Mouse (Mus musculus): ENCODE results near the gene Gale. TPM values are rescaled to one million over a fixed set of nuclear protein-coding genes. Genes with fewer than 3 reads are reported as not detected.

Gene Gale
- total RNA-seq, 2 experiments from 2014 or later: 19.6 to 20.9 TPM

DNA sequence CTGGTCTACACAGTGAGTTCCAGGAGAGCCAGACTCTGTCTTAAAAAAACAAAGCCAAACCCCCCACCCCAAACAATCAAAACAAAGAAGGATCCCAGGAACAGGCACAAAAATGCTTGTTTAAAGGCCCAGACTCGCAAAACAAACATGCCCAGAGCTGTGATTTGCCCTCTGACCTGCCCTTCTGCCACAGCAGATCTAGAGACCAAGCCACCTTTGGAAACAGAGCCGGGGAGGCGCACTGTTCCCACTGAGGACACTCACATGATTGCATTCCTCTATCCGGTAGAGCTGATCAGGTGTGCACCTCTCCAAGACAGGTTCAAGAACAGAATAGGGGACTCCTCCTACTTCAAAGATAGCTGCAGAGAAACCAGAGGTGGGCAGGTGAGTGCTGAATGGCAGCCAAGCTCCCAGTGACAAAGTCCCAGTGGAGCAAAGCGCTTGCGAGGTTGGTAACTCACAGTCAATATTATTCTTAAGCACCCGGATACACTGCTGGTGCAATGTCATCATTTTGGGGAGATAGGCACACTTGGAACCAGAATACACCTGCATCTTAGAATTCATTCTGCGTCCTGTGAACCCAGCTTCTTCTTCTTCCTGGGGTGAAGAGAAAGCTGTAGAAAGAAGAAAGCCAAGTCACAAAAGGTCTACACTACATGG is 45.4 kb downstream of the Gale start:
- no peak for DNase-seq (ENCODE audit: low spot score in 2 of 2)

DNA sequence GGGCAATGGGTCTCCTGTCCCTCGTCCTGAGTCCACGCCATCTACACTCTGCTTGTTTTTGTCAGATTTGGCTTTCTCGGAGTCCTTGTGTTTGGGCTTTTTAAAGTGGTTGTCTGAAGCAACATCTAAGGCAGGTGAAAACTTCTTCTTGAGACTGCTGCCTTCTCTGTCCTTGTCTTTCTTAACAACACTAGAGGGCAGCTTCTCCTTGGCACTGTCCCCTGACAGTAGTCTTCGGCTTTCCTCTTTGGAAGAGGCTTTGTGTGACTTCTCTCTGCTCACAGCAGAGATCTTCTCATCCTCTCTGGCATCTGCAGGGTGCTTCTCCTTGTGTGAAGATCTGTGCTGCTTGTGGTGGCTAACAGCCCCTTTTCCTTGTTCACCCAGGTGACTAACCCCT is 47.1 kb downstream of the Gale start:
- no peak for DNase-seq (ENCODE audit: low spot score in 2 of 2)

GRCm38 (mm10) chr4:136016059-136016602 is 52.6 kb downstream of the Gale start:
- no peak for DNase-seq (ENCODE audit: low spot score in 2 of 2)

Other genes with a start within 250 kb of the Gale start
- not detected for gene Il22ra1, start 235.6 kb upstream of the Gale start, total RNA-seq (2021)
- under 1 TPM; 0.27 to 0.38 TPM for gene Myom3, start 204.0 kb upstream of the Gale start, total RNA-seq (2021)
- 10 to 100 TPM; 83.8 to 87.8 TPM for gene Srsf10, start 108.0 kb upstream of the Gale start, total RNA-seq (2021)
- 10 to 100 TPM; 50.5 to 53.0 TPM for gene Pnrc2, start 89.9 kb upstream of the Gale start, total RNA-seq (2021)
- under 1 TPM in 1 of 2 experiments, not detected in 1; 0.08 TPM for gene Cnr2, start 68.3 kb upstream of the Gale start, total RNA-seq (2021)
- 10 to 100 TPM; 44.2 to 47.1 TPM for gene Fuca1, start 43.0 kb upstream of the Gale start, total RNA-seq (2021)
- gene Hmgcl, start 17.3 kb upstream of the Gale start, total RNA-seq (2021): 10 to 100 TPM; 34.6 to 36.9 TPM
- 100 to 1,000 TPM in 1 of 2 experiments, 10 to 100 TPM in 1; 99.7 to 102 TPM for gene Lypla2, start 8.9 kb downstream of the Gale start, total RNA-seq (2021)
- gene Pithd1, start 23.5 kb downstream of the Gale start, total RNA-seq (2021): 10 to 100 TPM; 88.9 to 93.4 TPM
- gene Eloa, start 58.0 kb downstream of the Gale start, total RNA-seq (2021): 10 to 100 TPM; 28.6 to 29.3 TPM
- 100 to 1,000 TPM; 306 to 330 TPM for gene Rpl11, start 89.7 kb downstream of the Gale start, total RNA-seq (2021)
- 10 to 100 TPM; 30.0 to 35.1 TPM for gene Id3, start 179.8 kb downstream of the Gale start, total RNA-seq (2021)
- gene E2f2, start 208.7 kb downstream of the Gale start, total RNA-seq (2021): under 1 TPM; 0.36 to 0.84 TPM
- gene Asap3, start 242.6 kb downstream of the Gale start, total RNA-seq (2021): 1 to 10 TPM; 2.2 to 2.6 TPM